Mouse (Mus musculus) frontal cortex, adult (tissue): ENCODE results near the gene Zxdc.

Experiments used
- ATAC-seq: cut with Nextera tagmentation; 2 replicates; pipeline ENCODE4 v1.9.2; 2017; ENCODE audit warnings: mild to moderate bottlenecking, moderate library complexity, mixed read lengths; ENCODE audit not compliant: low TSS enrichment

Gene Zxdc

DNA sequence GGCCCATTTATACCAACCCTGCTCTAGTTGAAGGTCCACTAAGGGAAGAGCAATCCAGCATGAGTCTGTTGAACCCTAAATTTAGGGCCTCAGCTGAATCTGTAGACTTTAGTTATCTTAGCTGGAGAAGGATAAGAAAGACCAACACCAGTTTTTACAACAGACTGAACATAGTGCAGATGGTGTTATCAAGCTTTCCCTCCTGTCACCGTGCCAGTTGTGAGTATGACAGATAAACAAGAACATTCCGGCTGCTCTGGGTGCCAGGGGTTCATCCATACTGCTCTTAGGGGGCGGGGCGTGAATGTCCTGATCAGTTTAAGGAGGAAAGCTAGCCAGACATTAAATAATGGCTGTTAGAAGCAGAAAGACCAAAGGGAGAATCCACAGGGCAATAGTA, 5.4 kb downstream of the Zxdc start:
- ATAC-seq: no peak

DNA sequence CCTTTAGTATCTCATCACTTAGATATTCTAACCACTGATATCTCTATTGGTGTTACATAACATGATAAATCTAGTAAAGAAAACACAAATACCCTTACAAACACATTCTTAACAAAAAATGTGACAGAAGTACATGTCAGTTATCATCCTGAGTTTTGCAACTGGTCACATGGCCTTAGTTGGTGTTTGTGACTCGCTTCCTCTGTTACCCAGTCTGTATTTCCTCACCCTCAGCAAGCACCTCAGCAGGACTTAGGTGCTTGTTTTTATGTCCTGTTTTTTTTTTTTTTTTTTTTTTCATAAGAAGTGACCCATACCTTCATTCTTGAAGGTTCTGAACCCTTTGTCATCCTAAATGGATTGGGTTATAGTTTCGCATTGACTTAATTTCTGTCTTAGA, 8.4 kb downstream of the Zxdc start:
- ATAC-seq: no peak

DNA sequence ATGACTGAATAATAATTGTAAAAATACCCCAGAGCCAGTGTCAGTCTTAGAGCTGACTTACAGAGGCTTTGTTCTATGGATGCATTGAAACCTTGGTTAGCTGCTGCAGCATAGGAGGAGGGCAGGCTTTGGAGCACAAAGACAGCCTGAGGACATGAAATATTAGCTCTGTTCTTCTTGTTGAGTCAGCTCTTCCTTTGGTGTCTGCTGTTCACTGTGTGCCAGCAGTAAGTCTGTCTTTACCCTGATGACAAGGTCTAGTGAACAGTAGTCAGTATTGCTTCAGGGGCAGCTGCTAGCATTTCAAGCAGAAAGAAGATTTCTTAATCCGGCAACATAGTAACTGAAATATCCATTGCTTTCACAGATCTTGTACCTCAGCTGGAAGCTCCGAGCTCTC, 12.2 kb downstream of the Zxdc start:
- ATAC-seq: 0 out of 2 replicates have a peak, but pooled peaks have one; percentile 15

DNA sequence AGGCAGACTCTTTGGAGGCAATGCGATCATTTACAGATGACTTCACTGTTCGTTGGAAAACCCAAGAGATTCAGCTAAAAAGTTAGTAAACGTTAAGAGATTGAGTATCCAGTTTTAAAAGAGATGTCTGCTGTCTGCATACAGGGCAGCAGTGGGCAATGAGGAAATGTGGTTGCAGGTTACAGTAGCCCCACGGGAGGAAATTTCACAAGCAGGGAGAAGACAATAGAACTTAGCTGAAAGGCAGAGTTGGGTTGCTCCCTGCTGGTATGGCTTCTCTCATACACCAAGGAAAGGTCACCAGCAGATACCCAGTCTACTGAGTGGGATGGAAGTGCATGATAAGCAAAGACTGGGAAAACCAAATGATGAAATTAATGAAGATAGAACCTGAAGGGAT, 21.3 kb downstream of the Zxdc start:
- ATAC-seq: no peak

DNA sequence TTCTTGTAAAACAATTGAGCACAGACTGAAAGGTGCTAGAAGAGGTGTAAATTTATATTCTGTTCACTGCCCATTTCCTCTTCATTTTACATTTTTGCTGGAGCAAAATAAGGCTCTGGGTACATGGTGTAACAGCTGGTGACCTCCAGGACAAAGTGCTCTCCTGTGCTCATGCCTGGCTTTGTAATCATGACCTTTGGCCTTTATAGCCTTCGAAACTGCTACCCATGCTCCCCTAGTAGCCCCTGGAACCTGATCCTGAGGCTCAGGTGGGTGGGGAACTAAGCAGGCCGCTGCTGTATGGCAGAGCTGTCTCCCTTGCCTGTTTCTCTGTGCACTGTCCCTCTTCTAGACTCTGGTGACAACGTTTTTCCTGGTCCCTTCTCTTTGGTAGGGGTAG, 24.7 kb downstream of the Zxdc start:
- no peak for ATAC-seq

DNA sequence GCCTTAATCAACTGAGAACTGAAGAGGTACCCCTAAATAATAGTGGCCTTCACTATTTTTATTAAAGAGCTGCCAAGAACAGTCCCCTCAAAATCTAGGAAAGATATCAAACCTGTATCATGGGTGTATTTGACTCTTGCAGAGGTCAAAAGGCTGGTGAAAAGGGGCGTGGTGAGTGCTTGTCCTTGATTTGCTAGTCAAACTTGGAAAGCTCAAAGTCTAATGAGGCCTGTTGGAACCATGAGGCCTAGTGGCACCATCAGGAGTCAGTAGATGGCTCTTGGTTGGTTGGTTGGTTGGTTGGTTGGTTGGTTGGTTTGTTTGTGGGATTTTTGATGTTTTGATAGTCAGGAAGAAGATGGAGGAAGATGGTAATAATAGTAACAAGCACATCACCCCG, 26.5 kb downstream of the Zxdc start:
- ATAC-seq: no peak

DNA sequence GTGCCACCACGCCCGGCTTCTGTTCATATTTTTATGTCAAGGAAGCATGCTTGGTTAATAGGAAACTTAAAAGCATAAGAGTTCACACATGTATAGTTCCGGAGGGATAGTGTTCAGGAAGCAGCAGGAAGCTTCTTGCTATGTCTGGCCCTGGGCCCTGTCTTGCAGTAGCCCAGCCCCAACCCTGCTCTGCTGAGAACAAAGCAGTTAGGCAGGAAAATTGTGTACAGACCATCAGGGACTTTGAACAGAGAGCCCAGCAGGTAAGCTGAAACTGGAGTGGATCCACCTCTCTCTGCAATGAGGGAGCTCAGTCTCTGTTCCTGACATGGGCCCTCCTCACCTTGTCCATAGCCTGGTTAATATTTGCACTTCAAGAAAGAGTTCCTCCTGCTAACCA, 28.0 kb downstream of the Zxdc start:
- no peak for ATAC-seq

DNA sequence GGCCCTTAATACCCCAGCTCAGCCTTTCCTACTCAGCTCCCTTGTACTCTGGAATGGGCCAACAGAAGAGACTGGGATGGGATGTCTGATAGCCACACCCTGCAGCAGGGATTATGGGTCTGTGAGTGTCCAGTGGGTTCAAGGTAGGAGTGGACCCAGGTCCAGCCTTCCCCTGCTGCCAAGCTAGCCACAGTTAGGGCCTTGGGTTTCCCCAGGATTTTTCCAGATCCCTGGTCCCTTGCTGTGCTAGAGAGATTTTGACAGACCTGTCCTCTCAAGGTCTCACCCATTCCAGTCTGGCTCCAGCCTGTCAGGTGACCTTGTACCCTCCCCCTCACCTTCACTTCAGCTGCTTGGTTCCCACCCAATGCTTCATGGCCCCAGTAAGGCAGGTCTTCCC, 39.3 kb downstream of the Zxdc start:
- ATAC-seq: no peak

DNA sequence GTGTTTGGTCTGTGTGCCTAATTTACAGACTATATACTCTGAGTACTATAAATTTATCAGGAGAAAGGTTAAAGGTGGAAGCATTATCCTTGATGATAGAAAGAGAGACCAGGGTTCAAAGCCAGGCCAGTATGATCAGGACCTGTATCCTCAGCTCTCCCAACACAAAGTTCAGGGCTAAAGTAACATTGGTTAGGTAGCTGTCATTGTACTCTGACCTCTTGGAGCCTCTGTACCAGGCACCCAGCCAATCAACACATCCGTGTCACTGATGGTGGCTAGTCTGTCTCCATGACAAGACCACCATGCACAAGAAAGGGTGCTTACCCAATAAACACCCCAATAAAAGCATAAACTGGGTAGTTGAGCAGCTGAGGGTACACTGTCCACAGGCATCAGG, 41.7 kb downstream of the Zxdc start:
- ATAC-seq: no peak

DNA sequence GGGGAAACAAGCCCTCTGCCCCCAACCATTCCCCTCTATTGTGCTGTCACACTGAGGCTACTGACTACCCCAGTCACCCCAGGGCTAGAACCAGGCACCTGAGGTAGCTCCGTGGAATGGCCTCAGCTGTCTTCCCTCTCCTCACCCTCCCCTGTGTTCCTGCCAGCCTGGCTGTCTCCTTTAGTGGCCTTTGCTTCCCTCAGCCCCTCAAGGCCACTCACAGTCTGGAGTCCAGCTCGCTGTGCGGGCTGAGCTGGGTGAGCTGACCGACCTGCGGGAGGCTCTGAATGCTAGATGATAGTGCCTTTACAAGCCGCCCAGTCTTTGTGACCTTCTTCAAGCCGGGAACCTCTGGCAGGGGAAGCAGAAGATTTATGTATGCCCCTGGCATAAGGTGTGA, 42.6 kb downstream of the Zxdc start:
- ATAC-seq: no peak

DNA sequence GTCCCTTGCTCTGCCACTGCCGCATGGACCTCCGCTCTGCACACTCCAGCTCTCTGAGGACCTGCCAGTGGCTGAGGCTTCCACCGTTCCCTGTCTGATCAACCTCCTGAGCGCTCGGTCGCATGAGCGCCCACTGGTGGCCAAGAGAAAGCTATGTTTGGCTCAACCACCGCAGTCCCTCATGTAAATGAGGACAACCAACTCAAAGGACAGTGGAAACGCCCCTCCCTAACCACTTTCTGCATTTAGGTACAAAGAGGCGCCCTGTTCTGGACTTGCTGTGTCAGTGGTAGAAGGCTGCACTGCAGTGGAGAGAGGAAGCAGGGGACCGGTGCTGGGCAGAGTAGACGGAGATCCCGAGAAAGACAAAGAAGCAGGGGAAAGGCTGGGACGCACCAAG, 53.3 kb downstream of the Zxdc start:
- ATAC-seq: peak; percentile 96

DNA sequence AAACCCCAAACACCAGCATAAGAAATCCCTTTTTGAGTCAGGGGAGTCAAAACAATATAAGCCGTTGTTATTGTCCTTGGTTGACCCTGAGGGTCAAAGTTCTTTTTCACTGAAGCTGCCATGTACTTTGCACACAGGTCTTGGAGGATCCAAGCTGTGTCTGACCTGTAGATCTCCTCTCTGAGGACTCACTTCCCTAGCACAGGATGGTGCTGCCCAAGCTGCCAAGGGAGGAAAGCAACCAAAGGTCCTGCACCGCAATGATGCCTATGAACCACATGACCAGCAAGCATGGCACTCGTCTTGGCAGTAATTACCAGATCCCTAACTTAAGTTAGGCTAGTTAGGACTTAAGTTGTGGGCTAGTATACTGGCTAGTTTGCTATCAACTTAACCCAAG, 56.1 kb downstream of the Zxdc start:
- ATAC-seq: no peak

DNA sequence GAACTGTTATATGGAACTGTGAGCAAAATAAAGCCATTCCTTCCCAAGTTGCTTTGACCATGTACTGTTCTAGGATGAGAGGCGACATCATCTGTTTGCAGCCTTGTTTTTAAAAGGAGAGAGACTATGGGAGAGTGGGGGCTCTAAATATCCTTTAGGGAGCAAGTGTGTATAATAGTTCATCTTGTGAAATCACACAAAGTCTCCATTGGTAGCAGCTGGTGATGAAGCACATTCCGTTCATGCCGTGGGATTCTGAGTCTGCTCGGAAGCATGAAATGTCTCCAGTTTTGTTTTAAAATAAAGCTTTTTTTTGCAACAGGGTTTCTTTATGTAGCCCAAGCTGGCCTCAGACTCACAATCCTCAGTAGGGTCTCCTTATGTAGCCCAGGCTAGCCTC, 56.7 kb downstream of the Zxdc start:
- no peak for ATAC-seq

DNA sequence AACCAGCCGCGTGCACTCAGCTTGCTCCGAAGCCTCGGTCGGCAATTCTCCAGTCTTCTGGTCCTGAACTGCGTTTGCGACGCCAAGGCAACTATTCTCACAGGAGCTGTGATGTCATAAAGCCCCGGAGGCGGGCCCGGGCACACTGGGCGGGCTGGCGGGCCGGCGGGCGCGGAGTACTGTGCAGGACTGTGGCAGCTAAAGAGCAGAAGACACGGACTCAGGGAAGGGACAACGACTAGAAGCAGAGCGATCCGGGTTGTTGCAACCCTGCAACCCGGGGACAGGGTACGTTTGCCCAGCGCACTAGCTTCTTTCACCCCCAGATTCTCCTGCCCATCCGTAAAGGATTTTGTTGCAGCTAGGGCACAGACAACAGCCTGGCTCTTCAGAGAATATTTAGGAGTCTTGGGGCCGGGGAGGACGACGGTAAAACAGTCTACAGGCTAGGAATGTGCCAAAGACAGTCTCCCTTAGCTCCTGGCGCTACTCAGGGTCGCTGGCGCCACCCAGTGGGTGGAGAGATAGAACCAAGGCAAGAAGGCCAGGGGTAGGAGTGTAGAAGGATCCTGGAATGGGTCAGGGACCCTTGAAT, 59.2 kb downstream of the Zxdc start, which contains the start of gene Cfap100:
Gene Cfap100 (minus strand): TSS at position 418 of the 595 bp plus-strand sequence.
- ATAC-seq: peak; percentile 48

DNA sequence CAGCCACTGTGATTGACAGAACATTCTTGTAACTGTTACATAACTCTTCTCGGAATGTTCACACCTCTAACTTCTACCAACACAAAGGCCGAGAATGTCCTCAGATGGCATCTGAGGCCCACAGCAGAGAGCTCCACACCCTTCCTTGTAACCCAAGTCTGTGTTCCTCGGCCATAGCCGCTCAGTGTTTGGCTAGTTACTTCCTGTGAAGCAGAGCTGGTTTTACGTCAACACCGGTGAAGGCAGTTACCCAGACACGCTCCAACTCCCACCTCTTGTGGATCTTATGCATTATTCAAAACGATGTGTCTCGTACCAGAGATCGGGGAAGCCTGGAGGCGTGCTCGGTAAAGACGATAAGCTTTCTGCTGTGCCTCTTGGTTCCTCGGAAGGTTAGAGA, 60.6 kb downstream of the Zxdc start:
- peak; percentile 78 for ATAC-seq

DNA sequence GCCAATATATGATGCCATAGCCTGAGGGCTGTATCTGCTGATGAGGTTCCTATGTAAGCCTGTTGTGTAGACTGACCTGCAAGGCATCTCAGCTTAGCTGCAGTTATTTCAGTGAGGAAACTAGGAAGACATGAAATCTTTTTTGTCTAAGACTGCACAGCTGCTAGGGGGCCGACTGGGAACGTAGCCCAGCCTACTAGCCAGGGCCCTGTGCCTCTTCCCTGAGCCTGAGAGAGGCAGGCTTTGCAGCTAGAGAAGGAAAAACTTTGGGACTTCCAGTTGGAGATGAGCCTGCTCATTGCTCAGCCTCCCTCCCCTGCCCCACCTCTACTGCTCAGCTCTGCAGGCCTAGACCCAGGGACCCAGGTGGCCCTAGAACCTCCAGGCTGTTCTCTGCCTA, 62.2 kb downstream of the Zxdc start:
- ATAC-seq: peak; percentile 51

DNA sequence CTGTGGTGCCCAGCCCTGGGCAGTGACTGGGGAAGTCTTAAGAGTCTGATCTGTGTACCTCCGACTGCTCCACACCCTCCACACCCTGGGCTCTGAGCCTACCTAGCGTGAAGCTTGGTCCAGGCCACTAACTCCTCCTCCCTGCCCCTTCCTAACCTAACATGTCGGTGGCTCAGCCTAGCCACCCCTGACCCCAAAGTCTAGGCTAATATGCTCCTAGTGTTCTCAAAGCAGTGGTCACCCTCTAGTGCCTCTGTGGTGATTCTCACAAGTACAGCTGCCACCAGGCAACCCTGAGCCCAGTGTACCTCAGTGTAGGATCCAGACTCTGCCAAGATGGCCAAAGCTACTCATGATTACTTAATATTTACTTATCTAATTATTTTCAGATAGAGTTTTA, 65.4 kb downstream of the Zxdc start:
- no peak for ATAC-seq

DNA sequence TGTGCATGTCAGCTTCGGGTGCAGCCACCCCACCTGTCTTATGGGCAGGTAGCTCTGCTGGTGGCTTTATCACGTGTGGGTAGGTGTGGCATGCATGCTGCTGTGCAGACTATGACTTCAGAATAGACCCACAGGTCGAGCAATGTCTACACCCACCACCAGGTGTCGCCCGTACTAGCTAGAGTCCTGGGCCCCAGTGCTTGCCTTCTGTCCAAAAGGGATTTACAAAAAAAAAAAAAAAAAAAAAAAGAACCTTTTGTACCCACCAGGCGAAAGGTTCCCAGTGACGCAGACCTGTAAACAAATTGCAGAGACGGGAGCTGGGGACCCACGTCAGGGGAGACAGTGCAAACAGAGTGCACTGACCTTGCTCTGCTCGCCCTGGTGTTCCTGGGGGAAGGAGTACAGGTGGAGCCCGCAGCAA, 65.9 kb downstream of the Zxdc start:
- ATAC-seq: peak; percentile 68

DNA sequence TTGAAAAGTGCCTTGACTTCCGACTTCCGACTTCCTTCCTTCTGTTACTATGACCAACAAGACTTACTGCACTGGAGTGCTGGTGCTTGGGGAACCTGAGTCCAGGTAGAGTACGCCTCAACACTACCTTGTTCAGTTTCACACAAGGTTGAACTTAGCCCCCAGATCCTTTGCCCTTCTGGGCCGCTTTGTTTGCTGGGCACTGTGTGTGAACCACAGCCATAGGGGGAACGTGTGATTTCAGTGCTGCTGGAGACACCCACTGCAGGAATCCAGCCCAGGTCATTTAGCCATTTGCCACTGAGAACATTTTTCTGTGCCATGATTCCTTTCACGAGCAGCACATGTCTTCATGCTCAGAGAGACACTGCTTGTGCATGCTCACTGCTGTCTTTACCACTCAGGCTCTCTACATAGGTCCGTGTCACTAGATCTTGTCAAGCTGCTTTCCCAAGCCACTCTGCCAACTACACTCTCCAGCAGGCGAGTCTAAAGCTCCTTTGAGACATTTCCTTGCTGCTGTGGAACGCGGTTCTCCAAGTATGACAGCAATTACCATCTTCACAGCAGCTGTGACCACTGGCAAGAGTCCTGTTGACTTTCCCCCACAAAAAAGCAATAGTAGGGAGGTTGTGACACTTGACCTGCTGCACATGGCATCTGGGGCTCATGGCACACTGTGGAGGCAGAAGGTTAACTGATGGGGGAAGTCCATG, 67.1 kb downstream of the Zxdc start:
- no peak for ATAC-seq

DNA sequence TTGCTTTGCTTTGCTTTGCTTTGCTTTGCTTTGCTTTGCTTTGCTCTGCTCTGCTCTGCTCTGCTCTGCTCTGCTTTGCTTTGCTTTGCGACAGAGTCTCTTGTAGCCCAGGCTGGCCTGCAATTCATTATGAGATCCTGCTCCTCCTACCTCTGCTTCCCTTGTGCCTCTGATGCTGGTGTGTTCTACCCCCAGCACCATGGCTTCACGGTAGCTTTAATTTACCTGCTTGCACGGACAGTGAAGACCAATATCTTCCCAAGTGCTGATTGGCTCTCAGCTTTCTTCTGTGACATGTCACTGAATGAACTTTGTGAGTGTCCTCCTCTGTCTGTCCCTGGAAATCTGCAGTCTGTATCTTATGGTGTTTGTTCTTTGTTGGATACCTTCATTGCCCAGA, 67.7 kb downstream of the Zxdc start:
- no peak for ATAC-seq

DNA sequence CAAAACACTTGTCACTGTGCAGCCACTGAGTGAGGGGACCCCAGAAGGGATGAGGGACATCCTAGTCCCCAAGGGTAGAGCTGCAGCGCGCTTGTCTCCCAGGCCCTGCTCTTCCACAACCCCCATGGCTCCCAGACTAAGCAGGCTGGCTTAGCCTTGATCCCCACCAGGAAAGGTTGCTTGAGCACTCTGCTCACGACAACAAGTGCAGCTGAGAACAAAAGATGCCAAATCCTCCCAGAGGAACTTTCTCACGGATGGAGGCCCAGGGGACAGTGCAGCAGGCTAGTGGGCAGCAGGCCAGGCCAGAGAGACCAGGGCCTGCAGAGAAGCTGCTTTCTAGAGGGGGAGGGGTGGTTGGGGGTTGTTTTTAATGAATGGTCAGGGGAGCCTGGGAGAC, 77.6 kb downstream of the Zxdc start:
- no peak for ATAC-seq

DNA sequence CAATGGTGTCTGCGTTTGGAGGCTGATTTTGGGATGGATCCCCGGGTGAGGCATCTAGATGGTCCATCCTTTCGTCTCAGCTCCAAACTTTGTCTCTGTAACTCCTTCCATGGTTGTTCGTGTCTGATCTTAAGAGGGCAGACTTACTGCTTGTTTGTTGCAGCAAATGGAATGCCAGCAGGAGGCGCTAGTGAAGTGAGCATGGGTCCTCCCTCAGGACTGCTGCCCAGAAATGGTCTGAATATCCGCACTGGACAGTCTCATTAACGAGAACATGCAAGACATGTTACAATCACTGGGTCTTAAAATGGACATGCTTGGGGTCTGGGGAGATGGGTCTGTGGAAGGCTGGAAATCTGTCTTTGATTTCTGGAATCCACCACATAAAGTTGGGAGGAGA, 80.9 kb downstream of the Zxdc start:
- ATAC-seq: peak; percentile 81

DNA sequence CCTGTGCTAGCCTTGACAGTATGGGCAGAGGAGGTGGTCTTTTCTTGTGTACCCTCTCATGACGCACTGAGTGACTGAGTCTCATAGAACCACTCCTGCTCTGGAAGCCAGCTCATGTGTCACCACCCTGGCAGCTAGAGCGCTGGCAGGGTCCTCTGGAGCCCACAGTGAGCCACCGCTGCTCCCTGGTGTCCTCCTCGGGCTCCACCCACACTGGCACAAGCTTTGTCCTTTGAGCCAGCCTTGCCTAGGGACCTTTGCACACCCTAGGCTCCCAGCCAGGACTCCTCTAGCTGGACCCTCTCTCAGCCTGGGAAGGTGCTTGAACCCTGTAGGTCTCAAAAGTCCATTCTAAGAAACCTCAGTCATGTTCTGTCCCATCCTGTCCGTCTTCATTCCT, 81.4 kb downstream of the Zxdc start:
- peak; percentile 68; the same call in 1 of the 2 replicates for ATAC-seq

DNA sequence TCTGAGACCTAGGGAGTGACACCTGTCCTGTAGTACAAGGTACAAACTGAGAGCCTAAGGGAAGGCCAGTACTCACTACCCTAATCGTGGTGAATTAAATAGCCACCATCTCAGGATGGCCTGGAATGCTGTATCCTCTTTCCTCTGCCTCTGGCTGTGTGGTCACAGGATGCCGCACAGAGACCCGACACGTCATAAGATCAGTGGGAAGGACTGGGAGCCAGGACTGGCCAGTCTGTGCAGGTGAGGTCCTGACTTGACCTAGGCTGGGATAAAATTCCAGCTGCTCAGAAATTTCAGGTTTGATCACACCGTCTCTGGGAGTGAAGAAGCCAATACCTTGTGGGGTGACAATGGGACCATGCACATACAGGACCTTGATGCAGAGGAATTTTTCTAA, 82.2 kb downstream of the Zxdc start:
- ATAC-seq: no peak
